Comparison of ENCODE assay signal across 1 mouse cellular context in the genomic region with DNA sequence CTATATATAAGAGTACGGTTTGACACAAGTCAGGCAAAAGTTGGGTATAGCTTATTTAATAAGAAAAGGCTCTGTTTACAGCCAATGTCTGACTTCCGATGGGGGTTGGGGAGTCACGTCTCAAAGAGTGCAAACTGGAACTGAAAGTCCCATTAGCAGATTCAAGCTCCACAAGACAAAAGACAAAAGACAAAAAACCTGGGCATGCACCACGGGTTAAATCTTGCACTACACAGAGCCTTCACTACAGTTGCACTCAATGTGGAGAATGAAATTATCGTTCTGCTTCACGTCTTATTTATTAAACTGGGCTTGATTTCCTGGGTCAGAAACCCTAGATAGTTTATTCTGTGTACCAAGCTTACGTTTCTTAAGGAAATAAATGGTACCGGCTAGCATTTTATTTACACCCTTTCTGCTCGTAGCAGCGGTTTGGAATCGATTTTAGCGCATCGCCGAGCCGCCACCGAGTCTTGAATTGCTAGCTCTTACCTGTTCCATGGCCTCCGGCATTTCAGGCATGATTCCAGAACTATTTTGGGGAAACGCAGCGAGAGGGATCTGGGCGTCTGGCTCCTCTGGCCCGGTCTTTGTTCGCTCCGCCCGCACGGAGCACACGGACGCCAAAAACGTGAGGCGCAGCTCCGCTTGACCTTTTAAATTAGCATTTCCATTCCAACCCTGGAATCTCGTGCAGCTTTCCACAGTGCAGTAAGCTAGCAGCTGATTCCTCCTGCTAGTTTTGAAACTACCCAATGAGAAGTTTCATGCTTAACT.
TF ChIP-seq lines count a peak whose summit lies in the region.

No protein-coding gene starts in this region.

TF ChIP-seq in C2C12, 6 proteins besides CTCF, POLR2A, EP300 and RAD21:
- TF ChIP-seq FOSL1 (IDR thresholded peaks at IDR 0.05; ENCODE audit: insufficient read depth, low read length, poor library complexity, severe bottlenecking) (no peak), MYOD1 (IDR thresholded peaks at IDR 0.05; ENCODE audit: control insufficient read depth, insufficient read length, low read depth) (no peak), CEBPB (IDR thresholded peaks at IDR 0.05; ENCODE audit: low read depth) (no peak), MYOG (IDR thresholded peaks at IDR 0.05; ENCODE audit: control insufficient read depth, extremely low read depth, insufficient read length) (no peak), MAX (IDR thresholded peaks at IDR 0.05) (no peak), USF1 (IDR thresholded peaks at IDR 0.05; ENCODE audit: low read depth) (no peak)
